Mouse (Mus musculus): Measurements from ENCODE around the gene Sox8.

Sox8 gene

DNA sequence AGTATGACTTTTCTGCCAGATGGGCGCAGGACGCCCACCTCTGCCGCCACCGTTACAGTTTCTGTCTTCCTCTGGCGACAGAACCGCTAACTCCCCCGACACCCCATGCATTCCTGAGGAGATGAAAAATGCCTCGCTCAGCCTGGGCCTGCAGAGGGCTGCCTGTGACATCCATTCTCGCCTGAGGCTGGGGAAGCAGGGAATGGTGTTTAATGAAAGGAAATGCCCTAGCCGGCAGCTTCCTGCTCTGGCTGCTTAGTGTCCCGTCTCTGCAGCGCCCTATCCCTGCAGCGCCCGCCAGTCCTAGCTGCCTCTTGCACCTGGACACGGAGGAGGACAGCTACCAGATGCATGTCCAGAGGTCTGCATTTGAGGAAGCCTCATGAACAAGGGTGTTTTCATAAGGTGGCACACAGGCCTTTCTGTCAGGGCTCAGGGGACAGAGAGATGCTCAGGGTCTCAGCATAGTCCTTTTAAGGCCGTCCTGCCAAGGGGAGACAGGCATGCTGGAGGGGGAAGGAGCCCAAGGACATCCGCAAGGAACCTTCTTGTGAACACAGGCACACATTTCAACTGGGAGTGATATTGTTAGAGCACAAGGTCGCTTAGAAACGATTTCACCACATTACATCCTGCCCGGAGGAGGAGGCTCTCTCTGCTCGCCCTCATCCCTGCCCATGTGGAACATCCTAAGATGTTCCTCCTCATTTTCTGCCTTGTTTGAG is 13.7 kb downstream of the Sox8 start:
- DNase-seq (ENCODE audit: inconsistent age in 2 of 2, low spot score in 1 of 2): no peak

GRCm38 (mm10) chr17:25555666-25556629 is 14.5 kb downstream of the Sox8 start:
- no peak for DNase-seq (ENCODE audit: inconsistent age in 2 of 2, low spot score in 1 of 2)

DNA sequence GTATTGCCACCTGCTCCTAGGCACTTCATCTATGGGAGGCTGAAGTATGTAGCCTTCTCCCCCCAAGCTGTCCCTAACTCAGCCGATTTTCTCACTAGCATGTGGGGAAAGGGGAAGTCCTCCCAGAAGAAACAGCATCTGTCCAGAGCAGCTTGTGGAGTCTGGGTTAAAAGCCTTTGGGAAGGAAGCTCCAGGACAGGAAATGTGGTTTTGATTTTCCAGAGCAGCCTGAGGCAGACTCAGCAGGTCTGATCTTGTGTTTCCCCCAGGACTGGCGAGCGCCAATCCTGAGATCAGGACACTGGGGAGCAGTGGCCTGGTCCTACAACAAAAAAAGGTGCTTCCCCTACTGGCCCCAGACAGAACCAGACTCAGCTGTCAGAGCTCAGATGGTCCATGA is 15.3 kb downstream of the Sox8 start:
- DNase-seq (ENCODE audit: inconsistent age in 2 of 2, low spot score in 1 of 2): no peak

DNA sequence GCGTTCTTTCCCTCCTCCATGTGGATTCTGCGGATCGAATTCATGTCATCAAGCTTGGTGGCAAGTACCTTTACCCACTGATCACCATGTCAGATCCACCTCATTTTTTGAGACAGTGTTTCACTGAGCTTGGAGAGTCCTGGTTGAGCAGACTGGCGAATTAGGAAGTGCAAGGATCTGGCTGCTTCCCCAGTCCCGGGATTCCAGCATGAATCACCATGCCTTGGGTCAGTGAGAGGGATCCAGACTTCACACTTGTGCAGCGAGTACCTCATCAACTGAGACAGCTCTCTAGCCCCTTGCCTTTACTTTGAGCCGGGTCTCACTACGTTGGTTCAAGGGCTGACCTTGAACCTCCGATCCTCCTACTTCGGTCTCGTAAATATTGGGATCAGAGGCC is 19.2 kb downstream of the Sox8 start:
- peak in 1 of 2 experiments; percentile 38 for DNase-seq (ENCODE audit: inconsistent age in 2 of 2, low spot score in 1 of 2)

- DNase-seq (ENCODE audit: inconsistent age in 2 of 2, low spot score in 1 of 2): no peak
These were observed 20.5 kb downstream of the Sox8 start for GRCm38 (mm10) chr17:25550020-25550419.

- no peak for DNase-seq (ENCODE audit: inconsistent age in 2 of 2, low spot score in 1 of 2)
These were observed 23.5 kb downstream of the Sox8 start for GRCm38 (mm10) chr17:25547026-25547425.

GRCm38 (mm10) chr17:25541768-25542167 is 28.7 kb downstream of the Sox8 start:
- DNase-seq (ENCODE audit: inconsistent age in 2 of 2, low spot score in 1 of 2): peak; percentile 36 to 39

DNA sequence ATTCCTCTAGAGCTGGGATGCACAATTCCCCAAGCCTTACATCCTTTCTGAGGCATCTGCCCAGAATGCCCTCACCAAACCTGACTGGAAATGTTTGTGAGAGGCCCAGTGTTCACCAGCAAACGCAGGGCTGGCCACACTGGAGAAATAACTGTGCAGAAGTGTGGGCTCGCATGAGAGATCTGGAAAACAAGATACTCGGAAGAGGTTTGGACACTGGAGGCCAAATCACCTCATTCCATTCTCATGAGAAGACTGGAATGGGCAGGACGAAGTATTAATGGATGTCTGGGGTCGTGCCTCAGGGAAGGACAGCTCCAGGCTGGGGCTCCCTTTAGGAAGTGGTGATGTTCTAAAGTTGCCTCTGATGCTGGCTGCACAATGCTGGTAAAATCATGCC is 29.8 kb downstream of the Sox8 start:
- no peak for DNase-seq (ENCODE audit: inconsistent age in 2 of 2, low spot score in 1 of 2)

DNA sequence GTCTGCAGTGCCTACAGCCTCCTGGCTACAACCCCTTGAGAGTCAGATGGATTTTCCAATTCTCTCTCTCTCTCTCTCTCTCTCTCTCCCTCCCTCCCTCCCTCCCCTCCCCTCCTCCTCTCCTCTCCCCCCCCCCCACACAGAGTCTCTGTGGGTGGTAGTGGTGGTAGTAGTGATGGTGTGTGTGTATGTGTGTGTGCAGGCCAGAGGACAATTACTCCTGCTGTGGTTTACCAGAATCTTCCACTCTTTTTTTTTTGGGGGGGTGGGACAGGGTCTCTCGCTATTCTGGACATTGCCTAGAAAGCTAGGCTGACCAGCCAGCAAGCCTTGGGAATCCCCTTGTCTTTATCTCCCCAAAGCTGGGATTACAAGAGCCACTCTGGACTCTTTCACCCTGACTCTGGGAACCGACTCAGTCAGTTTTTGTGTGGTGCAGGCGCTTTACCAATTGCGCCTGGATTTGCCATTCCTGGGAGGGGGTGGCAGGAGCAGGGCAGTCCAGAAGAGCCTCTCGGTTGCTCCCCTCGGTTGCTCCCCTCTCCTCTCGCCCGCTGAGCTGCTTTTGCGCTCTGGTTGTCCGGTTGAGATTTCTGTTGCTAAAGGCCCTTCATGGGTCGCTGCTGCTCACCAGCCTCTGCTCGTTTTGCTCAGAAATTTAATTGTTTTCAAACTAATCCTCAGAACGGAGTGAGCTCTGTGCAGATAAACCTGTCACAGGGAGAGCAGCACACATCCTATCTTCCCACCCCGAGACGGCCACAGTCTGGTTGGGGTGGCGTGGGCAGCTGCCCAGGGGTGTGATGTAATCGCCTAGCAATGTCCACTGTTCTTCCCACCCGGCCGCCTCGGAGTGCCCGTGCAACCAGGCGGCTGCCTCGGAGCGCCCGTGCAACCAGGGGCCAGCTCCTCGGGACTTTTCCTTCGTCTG is 31.3 kb downstream of the Sox8 start:
- peak; percentile 74 to 79 for DNase-seq (ENCODE audit: inconsistent age in 2 of 2, low spot score in 1 of 2)

DNA sequence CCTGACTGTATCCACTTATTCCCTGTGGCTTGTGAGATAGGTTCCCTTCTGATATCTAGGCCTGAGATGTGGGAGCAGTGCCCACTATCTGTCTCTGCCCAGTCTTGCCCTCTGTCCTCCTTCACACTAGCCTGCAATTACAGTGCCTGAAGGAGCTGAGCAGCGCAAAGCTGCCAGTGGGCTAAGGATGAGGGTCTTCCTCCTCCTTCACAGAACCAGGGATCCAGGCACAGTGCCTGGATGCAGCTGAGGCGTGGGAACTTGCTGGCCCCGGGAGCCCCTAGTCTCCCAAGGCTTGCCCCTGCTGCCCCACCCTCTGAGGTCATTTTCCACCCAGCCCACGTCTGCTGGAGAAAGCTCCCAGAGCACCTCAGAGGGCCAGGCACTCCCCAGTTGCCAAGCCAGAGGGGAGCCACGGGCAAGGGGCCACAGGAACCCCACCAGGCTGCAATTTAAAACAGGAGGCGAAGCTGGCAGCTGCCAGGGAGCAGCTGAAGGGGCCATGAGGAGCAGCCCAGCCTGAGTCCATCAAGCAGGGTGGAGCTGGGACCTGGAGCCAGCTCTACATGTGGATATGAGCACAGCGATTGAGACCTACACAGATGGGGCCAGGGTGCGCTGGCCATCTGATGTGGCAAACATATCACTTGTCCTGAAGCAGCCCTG is 40.0 kb downstream of the Sox8 start:
- DNase-seq (ENCODE audit: inconsistent age in 2 of 2, low spot score in 1 of 2): no peak

DNA sequence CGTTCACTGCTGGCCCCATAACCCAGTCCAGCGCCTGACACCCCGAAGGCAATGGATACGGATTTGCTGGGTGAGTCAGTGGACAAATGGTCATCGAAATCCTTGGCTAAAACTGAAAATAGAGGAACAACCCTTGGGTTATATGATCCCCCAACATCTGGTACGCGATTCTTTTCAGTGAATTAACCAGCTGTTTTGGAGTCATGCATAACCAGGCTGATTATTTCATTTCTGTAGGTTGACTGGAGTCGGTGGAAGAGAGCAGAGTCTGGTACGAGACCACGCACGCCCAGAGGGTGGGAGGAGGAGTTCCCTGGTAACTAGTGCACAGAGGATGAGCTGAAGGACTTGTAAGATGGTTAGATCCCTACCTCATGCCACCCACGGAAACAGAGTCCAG is 48.4 kb downstream of the Sox8 start:
- no peak for DNase-seq (ENCODE audit: inconsistent age in 2 of 2, low spot score in 1 of 2)

- DNase-seq (ENCODE audit: inconsistent age in 2 of 2, low spot score in 1 of 2): no peak
These were observed 50.0 kb downstream of the Sox8 start for GRCm38 (mm10) chr17:25520492-25520891.

DNA sequence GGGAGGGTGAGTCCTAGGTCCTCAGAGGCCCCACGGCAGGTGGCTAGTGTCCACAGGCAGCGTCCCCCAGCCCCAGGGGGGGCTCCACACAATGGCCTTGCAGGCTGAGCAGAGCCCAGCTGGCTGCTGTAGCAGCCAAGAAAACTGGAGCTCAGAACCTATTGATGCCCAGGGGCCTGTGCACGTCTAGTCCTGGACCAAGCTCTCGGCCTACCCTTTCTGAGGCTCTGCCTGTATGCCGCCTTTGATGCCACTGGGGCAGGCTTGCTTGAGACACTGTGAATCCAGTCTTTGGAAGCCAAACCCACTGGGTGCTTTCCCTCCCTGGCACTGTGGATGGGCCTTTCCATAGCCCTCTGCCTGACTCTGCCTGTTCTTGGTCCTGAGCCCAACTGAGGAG is 51.0 kb downstream of the Sox8 start:
- DNase-seq (ENCODE audit: inconsistent age in 2 of 2, low spot score in 1 of 2): no peak

DNA sequence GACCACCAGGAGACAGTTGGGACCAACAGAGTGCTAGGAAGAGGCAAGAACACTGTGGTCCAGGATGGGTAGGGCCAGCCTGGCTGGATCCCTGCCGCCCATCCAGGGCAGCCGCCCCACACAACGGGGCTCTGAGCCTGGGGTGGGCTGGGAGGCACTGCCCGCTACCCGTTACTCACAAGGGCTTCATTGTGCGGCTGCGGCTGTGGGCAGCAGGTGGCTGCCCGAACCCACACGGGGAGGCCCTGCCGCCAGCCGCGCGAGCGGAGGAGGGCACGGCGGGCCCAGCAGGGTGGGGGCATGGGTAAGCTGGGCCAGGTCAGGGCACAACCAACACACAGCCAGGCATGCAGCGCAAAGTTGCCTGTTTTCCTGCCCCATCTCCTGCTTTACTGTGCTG is 52.3 kb downstream of the Sox8 start:
- no peak for DNase-seq (ENCODE audit: inconsistent age in 2 of 2, low spot score in 1 of 2)

DNA sequence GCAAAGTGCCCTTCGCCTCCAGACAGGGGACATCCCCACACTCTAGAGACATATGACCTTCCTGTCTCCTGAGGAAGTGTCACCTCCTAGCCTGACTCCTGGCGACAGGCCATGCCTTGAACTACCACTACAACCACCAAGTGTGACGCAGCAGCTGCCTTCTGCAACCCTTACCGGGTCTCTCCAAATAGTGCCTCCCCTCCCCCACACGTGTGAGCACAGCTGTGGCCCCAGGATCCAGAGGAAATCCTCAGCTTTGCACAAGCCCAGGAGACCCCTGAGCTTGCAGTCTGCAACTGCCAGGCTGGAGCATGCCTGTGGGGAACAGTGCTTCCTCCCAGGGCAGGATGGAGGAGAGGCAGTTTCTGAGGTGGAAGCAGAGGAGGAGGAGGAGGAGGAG is 54.2 kb downstream of the Sox8 start:
- no peak for DNase-seq (ENCODE audit: inconsistent age in 2 of 2, low spot score in 1 of 2)

Data from adrenal gland, adult (tissue).